Mouse (Mus musculus) midbrain, embryonic 16.5 days (tissue): ENCODE results near the gene Slfn4. TPM values are rescaled to one million over a fixed set of nuclear protein-coding genes. Genes with fewer than 3 reads are reported as not detected.

ENCODE experiments used
- ATAC-seq: fragments of 200-750 bp; cut with Nextera tagmentation; 2 replicates; pipeline ENCODE4 v1.8.0; 2017; ENCODE audit warnings: moderate TSS enrichment
- H3K27ac ChIP-seq: fragments of 300-500 bp; sonication (generic); 2 replicates; pipeline ENCODE4 v1.5.1; 2014; ENCODE audit warnings: mild to moderate bottlenecking, low read length, mixed read lengths
- H3K27me3 ChIP-seq: fragments of 300-500 bp; sonication (generic); 2 replicates; pipeline ENCODE4 v1.6.1; 2014; ENCODE audit warnings: low read depth, low read length, mixed read lengths; ENCODE audit not compliant: control insufficient read depth, insufficient read depth
- H3K36me3 ChIP-seq: fragments of 300-500 bp; sonication (generic); 2 replicates; pipeline ENCODE4 v1.6.1; 2014; ENCODE audit warnings: mild to moderate bottlenecking, low read length, moderate library complexity, mixed read lengths; ENCODE audit not compliant: control insufficient read depth, insufficient read depth
- H3K4me1 ChIP-seq: fragments of 300-500 bp; sonication (generic); 2 replicates; pipeline ENCODE4 v1.6.1; 2014; ENCODE audit warnings: mild to moderate bottlenecking, low read length, mixed read lengths; ENCODE audit not compliant: control insufficient read depth, insufficient read depth
- H3K4me2 ChIP-seq: fragments of 300-500 bp; sonication (generic); 2 replicates; pipeline ENCODE4 v1.6.1; 2014; ENCODE audit warnings: mild to moderate bottlenecking, low read length, mixed read lengths
- H3K4me3 ChIP-seq: fragments of 300-500 bp; sonication (generic); 2 replicates; pipeline ENCODE4 v1.5.1; 2014; ENCODE audit warnings: low read depth, mild to moderate bottlenecking, low read length, moderate library complexity, mixed read lengths
- H3K9ac ChIP-seq: fragments of 300-500 bp; sonication (generic); 2 replicates; pipeline ENCODE4 v1.6.1; 2014; ENCODE audit warnings: low read depth, low read length, mixed read lengths
- H3K9me3 ChIP-seq: fragments of 300-500 bp; sonication (generic); replicated peaks from 2 replicates; pipeline ENCODE4 v1.6.1; 2014; ENCODE audit warnings: mild to moderate bottlenecking, low read length, mixed read lengths; ENCODE audit not compliant: control insufficient read depth, poor library complexity, severe bottlenecking
- WGBS: fragments of 180-500 bp; shearing (Covaris S2); extraction: QIAGEN DNeasy Blood & Tissue Kit; methylation state at CpG from one replicate; pipeline ENCODE4 v1.1.7; 2014; 5-methylcytosine and 5-hydroxymethylcytosine counted together
- polyA plus RNA-seq: library from polyadenylated mRNA; unstranded; fragments of >200 nt; fragmentation: Nextera tagmentation; extraction: Ambion mirVana; gene quantifications from 2 replicates; pipeline ENCODE4 v1.2.1, GENCODE M21; 2015

Gene Slfn4
- polyA plus RNA-seq, 1 experiment from 2014 or later, result 0.14 TPM

DNA sequence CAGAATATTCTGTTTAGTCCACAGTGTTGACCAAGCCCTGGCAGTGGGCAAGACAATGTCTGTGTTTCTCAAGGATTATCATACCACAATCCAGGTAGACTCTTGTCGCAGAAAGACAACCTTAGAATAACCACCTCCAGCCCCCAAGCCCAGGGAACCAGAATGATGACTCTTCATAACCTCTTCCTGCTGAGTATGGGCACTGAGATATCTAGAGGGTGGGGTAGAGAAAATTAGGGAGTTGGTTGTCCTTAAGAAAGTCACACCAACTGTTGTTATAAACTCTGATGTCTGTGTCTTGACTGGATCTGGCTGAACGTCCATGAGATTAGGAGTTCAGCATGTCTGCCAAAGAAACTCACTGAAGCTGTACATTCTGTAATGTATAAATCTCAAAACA lies 63.4 kb downstream of the Slfn4 start:
- Histone ChIP-seq H3K4me2 (no peak overlapping the region), H3K36me3 (no peaks in the 10 kb centered on the region), H3K9ac (no peak overlapping the region), H3K4me3 (no peak overlapping the region), H3K9me3 (no peaks in the 10 kb centered on the region), H3K27me3 (no peaks in the 10 kb centered on the region), H3K27ac (no peak overlapping the region), H3K4me1 (no peaks in the 10 kb centered on the region)
- no peak for ATAC-seq
- 86% methylated on average over 2 of the region's 2 CpGs for WGBS

DNA sequence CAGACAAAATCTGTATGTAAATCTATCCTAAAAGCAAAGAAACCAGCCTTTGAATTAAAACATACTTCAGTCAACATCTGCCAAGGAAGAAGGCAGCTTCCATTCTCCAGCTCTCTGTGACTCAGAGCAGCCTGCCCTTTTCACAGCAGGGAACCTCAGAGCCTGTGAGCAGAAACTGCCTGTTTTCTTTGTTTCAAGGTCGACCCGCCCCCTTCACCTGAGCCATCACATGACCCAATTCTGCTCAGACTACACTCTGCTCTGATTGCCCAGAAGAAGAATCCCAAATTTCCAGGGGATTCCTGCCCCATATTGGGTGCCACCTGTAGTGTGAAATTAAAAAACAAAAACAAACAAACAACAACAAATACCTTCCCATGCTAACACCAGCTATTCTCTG lies 64.8 kb downstream of the Slfn4 start:
- H3K27me3 ChIP-seq, result no peaks in the 10 kb centered on the region
- WGBS, result 19% methylated on average over 2 of the region's 2 CpGs
- no peak for ATAC-seq
- no peaks in the 10 kb centered on the region for H3K9me3 ChIP-seq
- H3K27ac ChIP-seq, result no peak overlapping the region
- H3K4me1 ChIP-seq, result no peaks in the 10 kb centered on the region
- no peak overlapping the region for H3K4me2 ChIP-seq
- H3K36me3 ChIP-seq, result no peaks in the 10 kb centered on the region
- H3K9ac ChIP-seq, result no peak overlapping the region
- H3K4me3 ChIP-seq, result no peak overlapping the region

Other genes with a start within 250 kb of the Slfn4 start
- 1.4 and 1.6 TPM in 2 replicates for gene Slfn5, start 223.8 kb upstream of the Slfn4 start, polyA plus RNA-seq
- gene Slfn9, start 183.4 kb upstream of the Slfn4 start, polyA plus RNA-seq, result 1.7 and 1.9 TPM in 2 replicates
- gene Slfn8, start 154.4 kb upstream of the Slfn4 start, polyA plus RNA-seq, result 0.09 and 0.14 TPM in 2 replicates
- 0.61 and 1.1 TPM in 2 replicates for gene Slfn2, start 110.1 kb upstream of the Slfn4 start, polyA plus RNA-seq
- gene Slfn1, start 58.3 kb upstream of the Slfn4 start, polyA plus RNA-seq, result not detected in 2 replicates
- 0.14 TPM in 1 of 2 replicates, not detected in the other for gene Slfn3, start 16.1 kb downstream of the Slfn4 start, polyA plus RNA-seq
- not detected in 2 replicates for gene Slfn14, start 111.5 kb downstream of the Slfn4 start, polyA plus RNA-seq
- 135 and 137 TPM in 2 replicates for gene Ap2b1, start 123.8 kb downstream of the Slfn4 start, polyA plus RNA-seq
- 16.1 and 16.2 TPM in 2 replicates for gene Pex12, start 127.4 kb downstream of the Slfn4 start, polyA plus RNA-seq
- 32.9 and 38.2 TPM in 2 replicates for gene Rasl10b, start 234.0 kb downstream of the Slfn4 start, polyA plus RNA-seq